Mouse (Mus musculus): ENCODE data around the gene Arhgap28. TPM values are rescaled to one million over a fixed set of nuclear protein-coding genes. Genes with fewer than 3 reads are reported as not detected.
A peak's percentile ranks its signal among the peaks of the same experiment; 100 is the strongest.
"Not testable (repeated sequence)": the region's sequence is repeated elsewhere in the genome, so short reads cannot be mapped to it uniquely, and the experiment has no call there.

Arhgap28 gene
- polyA plus RNA-seq, 2 experiments, result 42.8 to 55.2 TPM

GRCm38 (mm10) chr17:67864363-67864762, 139.6 kb downstream of the Arhgap28 start:
- Histone ChIP-seq H3K9me3 (ENCODE audit: control insufficient read depth, low read length) (no peaks in the 10 kb centered on the region), H3K9ac (ENCODE audit: low read depth, low read length, severe bottlenecking) (no peak overlapping the region), H3K27me3 (ENCODE audit: control insufficient read depth, insufficient read depth, low read length) (no peaks in the 10 kb centered on the region), H3K27ac (replicated peaks; ENCODE audit: low read depth, low read length) (no peak overlapping the region), H3K4me2 (replicated peaks; ENCODE audit: low read depth, low read length, severe bottlenecking) (no peak overlapping the region), H3K4me3 (replicated peaks; ENCODE audit: low read length) (no peak overlapping the region), H3K4me1 (ENCODE audit: control insufficient read depth, insufficient read depth, low read length) (peaks cover 29% of the 10 kb centered on the region), H3K36me3 (ENCODE audit: control insufficient read depth, insufficient read depth, low read length) (peaks cover 50% of the 10 kb centered on the region)
- no peak for ATAC-seq (ENCODE audit: low FRiP score, low read depth)
- 80% methylated on average over 10 of the region's 10 CpGs for WGBS
- DNase-seq (ENCODE audit: low spot score), result no peak
- no peak for TF ChIP-seq POLR2A (IDR thresholded peaks at IDR 0.05; ENCODE audit: borderline replicate concordance, extremely low read depth, insufficient read depth, insufficient read length)

GRCm38 (mm10) chr17:67861744-67862535, 142.0 kb downstream of the Arhgap28 start:
- WGBS, result 71% methylated on average over 16 of the region's 16 CpGs
- no peaks in the 10 kb centered on the region for H3K27me3 ChIP-seq (ENCODE audit: control insufficient read depth, insufficient read depth, low read length)
- peaks cover 24% of the 10 kb centered on the region for H3K4me1 ChIP-seq (ENCODE audit: control insufficient read depth, insufficient read depth, low read length)
- no peaks in the 10 kb centered on the region for H3K9me3 ChIP-seq (ENCODE audit: control insufficient read depth, low read length)
- no peak for TF ChIP-seq POLR2A (IDR thresholded peaks at IDR 0.05; ENCODE audit: borderline replicate concordance, extremely low read depth, insufficient read depth, insufficient read length)
- ATAC-seq (ENCODE audit: low FRiP score, low read depth) (peak; percentile 44), DNase-seq (ENCODE audit: low spot score) (peak; percentile 70)
- H3K4me3 ChIP-seq (replicated peaks; ENCODE audit: low read length), result no peak overlapping the region
- no peak overlapping the region for H3K27ac ChIP-seq (replicated peaks; ENCODE audit: low read depth, low read length)
- H3K9ac ChIP-seq (ENCODE audit: low read depth, low read length, severe bottlenecking), result no peak overlapping the region
- H3K36me3 ChIP-seq (ENCODE audit: control insufficient read depth, insufficient read depth, low read length), result peaks cover 61% of the 10 kb centered on the region
- H3K4me2 ChIP-seq (replicated peaks; ENCODE audit: low read depth, low read length, severe bottlenecking), result no peak overlapping the region

GRCm38 (mm10) chr17:67861080-67861630, 142.8 kb downstream of the Arhgap28 start:
- H3K27ac ChIP-seq (replicated peaks; ENCODE audit: low read depth, low read length), result no peak overlapping the region
- peaks cover 66% of the 10 kb centered on the region for H3K36me3 ChIP-seq (ENCODE audit: control insufficient read depth, insufficient read depth, low read length)
- no peak overlapping the region for H3K4me2 ChIP-seq (replicated peaks; ENCODE audit: low read depth, low read length, severe bottlenecking)
- no peak for ATAC-seq (ENCODE audit: low FRiP score, low read depth)
- no peak overlapping the region for H3K4me3 ChIP-seq (replicated peaks; ENCODE audit: low read length)
- H3K9me3 ChIP-seq (ENCODE audit: control insufficient read depth, low read length), result no peaks in the 10 kb centered on the region
- WGBS, result 86% methylated on average over 10 of the region's 10 CpGs
- H3K9ac ChIP-seq (ENCODE audit: low read depth, low read length, severe bottlenecking), result no peak overlapping the region
- no peak for TF ChIP-seq POLR2A (IDR thresholded peaks at IDR 0.05; ENCODE audit: borderline replicate concordance, extremely low read depth, insufficient read depth, insufficient read length)
- no peak for DNase-seq (ENCODE audit: low spot score)
- no peaks in the 10 kb centered on the region for H3K27me3 ChIP-seq (ENCODE audit: control insufficient read depth, insufficient read depth, low read length)
- peaks cover 18% of the 10 kb centered on the region for H3K4me1 ChIP-seq (ENCODE audit: control insufficient read depth, insufficient read depth, low read length)

- ATAC-seq (ENCODE audit: low FRiP score, low read depth); H3K9me3 ChIP-seq (ENCODE audit: control insufficient read depth, low read length): not testable (repeated sequence)
- WGBS, result 91% methylated on average over 2 of the region's 2 CpGs
Observed at GRCm38 (mm10) chr17:67841494-67841893, 162.4 kb downstream of the Arhgap28 start.

GRCm38 (mm10) chr17:67838948-67839347, 165.0 kb downstream of the Arhgap28 start:
- Histone ChIP-seq H3K4me2 (replicated peaks; ENCODE audit: low read depth, low read length, severe bottlenecking) (no peak overlapping the region), H3K27ac (replicated peaks; ENCODE audit: low read depth, low read length) (no peak overlapping the region), H3K4me3 (replicated peaks; ENCODE audit: low read length) (no peak overlapping the region), H3K27me3 (ENCODE audit: control insufficient read depth, insufficient read depth, low read length) (no peaks in the 10 kb centered on the region), H3K9ac (ENCODE audit: low read depth, low read length, severe bottlenecking) (no peak overlapping the region), H3K36me3 (ENCODE audit: control insufficient read depth, insufficient read depth, low read length) (peaks cover 10% of the 10 kb centered on the region), H3K9me3 (ENCODE audit: control insufficient read depth, low read length) (no peaks in the 10 kb centered on the region), H3K4me1 (ENCODE audit: control insufficient read depth, insufficient read depth, low read length) (no peaks in the 10 kb centered on the region)
- 94% methylated on average over 13 of the region's 13 CpGs for WGBS
- DNase-seq (ENCODE audit: low spot score) (no peak), ATAC-seq (ENCODE audit: low FRiP score, low read depth) (no peak)
- TF ChIP-seq POLR2A (IDR thresholded peaks at IDR 0.05; ENCODE audit: borderline replicate concordance, extremely low read depth, insufficient read depth, insufficient read length), result no peak

More at GRCm38 (mm10) chr17:67841494-67841893, 162.4 kb downstream of the Arhgap28 start:
- not testable (repeated sequence) for H3K9ac ChIP-seq (ENCODE audit: low read depth, low read length, severe bottlenecking); H3K4me3 ChIP-seq (replicated peaks; ENCODE audit: low read length); H3K4me1 ChIP-seq (ENCODE audit: control insufficient read depth, insufficient read depth, low read length); H3K27ac ChIP-seq (replicated peaks; ENCODE audit: low read depth, low read length); DNase-seq (ENCODE audit: low spot score); H3K27me3 ChIP-seq (ENCODE audit: control insufficient read depth, insufficient read depth, low read length); H3K4me2 ChIP-seq (replicated peaks; ENCODE audit: low read depth, low read length, severe bottlenecking)
- peaks cover 25% of the 10 kb centered on the region for H3K36me3 ChIP-seq (ENCODE audit: control insufficient read depth, insufficient read depth, low read length)

Data from limb, embryonic 14.5 days (tissue).